Mouse (Mus musculus): ENCODE data around the gene Tm6sf2. TPM values are rescaled to one million over a fixed set of nuclear protein-coding genes. Genes with fewer than 3 reads are reported as not detected.

Gene Tm6sf2
- total and polyA plus RNA-seq, 3 experiments, result 1.0 to 1.2 TPM; not detected in 1

DNA sequence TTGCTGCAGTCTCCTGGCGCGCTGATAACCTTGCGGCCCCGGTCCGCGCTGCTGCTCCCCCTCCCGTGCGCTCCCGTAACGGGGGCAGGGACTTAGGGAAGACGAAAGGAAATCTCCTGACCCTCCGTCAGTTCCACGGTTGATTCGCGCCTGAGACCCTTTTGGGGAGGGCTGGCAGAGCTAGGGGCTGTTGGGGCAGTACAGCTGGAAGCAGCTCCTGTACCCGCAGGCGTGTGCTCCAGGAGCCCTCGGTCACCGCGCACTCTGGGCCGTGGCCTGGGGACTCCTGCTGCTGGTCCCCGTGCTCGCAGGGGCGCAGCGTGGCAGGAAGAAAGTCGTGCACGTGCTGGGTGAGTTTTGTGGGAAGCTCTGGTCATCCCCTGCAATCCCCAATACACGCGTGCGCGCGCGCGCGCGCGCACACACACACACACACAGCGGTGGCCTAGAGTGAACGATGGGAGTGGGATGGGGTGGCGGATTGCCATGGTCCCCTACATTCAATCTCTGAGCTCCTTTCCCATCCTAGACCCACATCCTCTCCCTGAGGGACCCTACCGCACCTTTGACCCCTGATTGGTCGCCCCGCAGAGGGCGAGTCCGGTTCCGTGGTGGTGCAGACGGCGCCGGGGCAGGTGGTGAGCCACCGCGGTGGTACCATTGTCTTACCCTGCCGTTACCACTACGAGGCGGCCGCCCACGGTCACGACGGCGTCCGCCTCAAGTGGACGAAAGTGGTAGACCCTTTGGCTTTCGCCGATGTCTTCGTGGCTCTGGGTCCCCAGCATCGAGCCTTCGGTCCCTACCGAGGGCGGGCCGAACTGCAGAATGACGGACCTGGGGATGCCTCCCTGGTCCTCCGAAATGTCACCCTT lies 11.7 kb downstream of the Tm6sf2 start:
- no peak overlapping the region for H3K27ac ChIP-seq (ENCODE audit: control insufficient read depth, low read depth, low read length)
- H3K36me3 ChIP-seq (ENCODE audit: control insufficient read depth in 1 of 2, insufficient read depth in 2 of 2, low read length in 2 of 2), result no peaks in the 10 kb centered on the region
- no peaks in the 10 kb centered on the region for H3K9me3 ChIP-seq (replicated peaks; ENCODE audit: insufficient read depth, low read length)
- H3K9ac ChIP-seq (ENCODE audit: control insufficient read depth, low read depth, low read length, poor library complexity, severe bottlenecking), result no peak overlapping the region
- no peaks in the 10 kb centered on the region for H3K4me1 ChIP-seq (ENCODE audit: control insufficient read depth in 1 of 2, insufficient read depth in 2 of 2, low read length in 2 of 2)
- no peaks in the 10 kb centered on the region for H3K79me2 ChIP-seq (ENCODE audit: control insufficient read depth, insufficient read depth, low read length, poor library complexity)
- no peak for DNase-seq (ENCODE audit: low read depth, low spot score)
- H3K4me3 ChIP-seq (ENCODE audit: control insufficient read depth in 1 of 2, insufficient read depth in 1 of 2, low read depth in 2 of 2, low read length in 2 of 2), result no peak overlapping the region
- TF ChIP-seq TAL1 (IDR thresholded peaks at IDR 0.05; ENCODE audit: low read length), result no peak
- no peak for TF ChIP-seq USF2 (IDR thresholded peaks at IDR 0.05; ENCODE audit: borderline replicate concordance in 1 of 2, insufficient read depth in 1 of 2, low read depth in 1 of 2, low read length in 2 of 2)
- TF ChIP-seq GABPA (IDR thresholded peaks at IDR 0.05; ENCODE audit: low read depth, low read length), result no peak
- no peak for TF ChIP-seq ETS1 (IDR thresholded peaks at IDR 0.05; ENCODE audit: low read depth, low read length)
- no peak for TF ChIP-seq CTCF (IDR thresholded peaks at IDR 0.05 in 2 of 3, conservative IDR thresholded peaks at IDR 0.05 in 1 of 3; ENCODE audit: control insufficient read depth in 1 of 3, insufficient read depth in 1 of 3, low read depth in 2 of 3, low read length in 3 of 3, poor library complexity in 1 of 3, severe bottlenecking in 1 of 3)
- no peak for TF ChIP-seq SIN3A (IDR thresholded peaks at IDR 0.05; ENCODE audit: low read length)
- no peak for TF ChIP-seq KAT2A (conservative IDR thresholded peaks at IDR 0.05; ENCODE audit: low read depth, low read length)
- TF ChIP-seq USF1 (IDR thresholded peaks at IDR 0.05; ENCODE audit: low read depth, low read length), result no peak
- no peak for TF ChIP-seq MXI1 (IDR thresholded peaks at IDR 0.05; ENCODE audit: low read depth, low read length)
- no peak for TF ChIP-seq MAX (IDR thresholded peaks at IDR 0.05; ENCODE audit: low read length)
- TF ChIP-seq MEF2A (IDR thresholded peaks at IDR 0.05; ENCODE audit: extremely low read depth, insufficient replicate concordance, low read depth, low read length, poor library complexity, severe bottlenecking), result no peak
- TF ChIP-seq SMC3 (IDR thresholded peaks at IDR 0.05; ENCODE audit: low read depth, low read length), result no peak
- no peak for TF ChIP-seq HCFC1 (IDR thresholded peaks at IDR 0.05; ENCODE audit: low read depth, low read length)
- no peak for TF ChIP-seq TCF12 (IDR thresholded peaks at IDR 0.05; ENCODE audit: low read depth, low read length)
- no peak for TF ChIP-seq UBTF (IDR thresholded peaks at IDR 0.05; ENCODE audit: borderline replicate concordance, insufficient read depth, low read depth, low read length)
- no peak for TF ChIP-seq ZNF384 (IDR thresholded peaks at IDR 0.05; ENCODE audit: low read depth, low read length)
- no peak for TF ChIP-seq GATA1 (IDR thresholded peaks at IDR 0.05; ENCODE audit: low read depth, low read length)
- TF ChIP-seq JUND (IDR thresholded peaks at IDR 0.05; ENCODE audit: low read depth, low read length), result no peak
- no peaks in the 10 kb centered on the region for H3K27me3 ChIP-seq (ENCODE audit: control insufficient read depth in 1 of 2, insufficient read depth in 2 of 2, low read length in 2 of 2)

DNA sequence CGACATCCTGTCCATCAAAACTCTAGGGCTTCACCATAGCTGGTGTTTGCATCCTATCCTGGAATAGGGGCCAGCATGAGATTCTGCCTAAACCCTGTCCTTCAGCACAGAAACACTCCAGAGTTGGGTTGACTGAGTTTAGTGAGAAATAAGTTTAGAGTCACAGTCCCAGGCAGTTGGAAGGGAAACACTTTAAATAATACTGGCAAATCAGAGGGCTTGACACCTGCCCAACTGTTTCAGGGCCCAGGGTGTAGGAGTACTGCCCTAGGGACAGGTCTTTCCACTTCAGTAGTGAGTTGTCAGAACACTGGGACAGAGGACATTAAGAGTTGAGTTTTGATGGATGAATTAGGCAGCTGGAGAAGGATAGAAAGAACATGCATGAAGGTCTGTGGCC lies 13.4 kb downstream of the Tm6sf2 start:
- H3K27ac ChIP-seq (ENCODE audit: control insufficient read depth, low read depth, low read length), result no peak overlapping the region
- no peaks in the 10 kb centered on the region for H3K36me3 ChIP-seq (ENCODE audit: control insufficient read depth in 1 of 2, insufficient read depth in 2 of 2, low read length in 2 of 2)
- no peaks in the 10 kb centered on the region for H3K27me3 ChIP-seq (ENCODE audit: control insufficient read depth in 1 of 2, insufficient read depth in 2 of 2, low read length in 2 of 2)
- no peak for DNase-seq (ENCODE audit: low read depth, low spot score)
- H3K4me1 ChIP-seq (ENCODE audit: control insufficient read depth in 1 of 2, insufficient read depth in 2 of 2, low read length in 2 of 2), result no peaks in the 10 kb centered on the region
- TF ChIP-seq UBTF (IDR thresholded peaks at IDR 0.05; ENCODE audit: borderline replicate concordance, insufficient read depth, low read depth, low read length) (no peak), E2F4 (IDR thresholded peaks at IDR 0.05; ENCODE audit: borderline replicate concordance, low read depth, low read length) (no peak), SMC3 (IDR thresholded peaks at IDR 0.05; ENCODE audit: low read depth, low read length) (no peak), RAD21 (IDR thresholded peaks at IDR 0.05; ENCODE audit: low read depth, low read length) (no peak), ZNF384 (IDR thresholded peaks at IDR 0.05; ENCODE audit: low read depth, low read length) (no peak), GATA1 (IDR thresholded peaks at IDR 0.05; ENCODE audit: low read depth, low read length) (no peak), POLR2A (IDR thresholded peaks at IDR 0.05; ENCODE audit: control insufficient read depth in 1 of 2, insufficient read depth in 1 of 2, low read depth in 1 of 2, low read length in 2 of 2, poor library complexity in 1 of 2) (no peak), GABPA (IDR thresholded peaks at IDR 0.05; ENCODE audit: low read depth, low read length) (no peak), TBP (IDR thresholded peaks at IDR 0.05; ENCODE audit: low read depth, low read length) (no peak), TCF12 (IDR thresholded peaks at IDR 0.05; ENCODE audit: low read depth, low read length) (no peak), SIN3A (IDR thresholded peaks at IDR 0.05; ENCODE audit: low read length) (no peak), MXI1 (IDR thresholded peaks at IDR 0.05; ENCODE audit: low read depth, low read length) (no peak), MAX (IDR thresholded peaks at IDR 0.05; ENCODE audit: low read length) (no peak), CHD1 (IDR thresholded peaks at IDR 0.05; ENCODE audit: low read depth, low read length) (no peak), CHD2 (IDR thresholded peaks at IDR 0.05; ENCODE audit: low read length) (no peak), KAT2A (conservative IDR thresholded peaks at IDR 0.05; ENCODE audit: low read depth, low read length) (no peak), ZKSCAN1 (IDR thresholded peaks at IDR 0.05; ENCODE audit: low read depth, low read length) (no peak), HCFC1 (IDR thresholded peaks at IDR 0.05; ENCODE audit: low read depth, low read length) (no peak)
- no peak overlapping the region for H3K9ac ChIP-seq (ENCODE audit: control insufficient read depth, low read depth, low read length, poor library complexity, severe bottlenecking)
- H3K4me3 ChIP-seq (ENCODE audit: control insufficient read depth in 1 of 2, insufficient read depth in 1 of 2, low read depth in 2 of 2, low read length in 2 of 2), result no peak overlapping the region
- H3K9me3 ChIP-seq (replicated peaks; ENCODE audit: insufficient read depth, low read length), result no peaks in the 10 kb centered on the region
- no peaks in the 10 kb centered on the region for H3K79me2 ChIP-seq (ENCODE audit: control insufficient read depth, insufficient read depth, low read length, poor library complexity)
